Mouse (Mus musculus) adrenal gland, adult 18-20 months (tissue): ENCODE measurements around the gene Tmem222. TPM values are rescaled to one million over a fixed set of nuclear protein-coding genes. Genes with fewer than 3 reads are reported as not detected.

Experiments
- DNase-seq, 2 experiments: peaks; one replicate each; pipeline ENCODE4 v3.0.0; 2021 to 2022; ENCODE audit warnings: low spot score in 2 of 2
- long read RNA-seq, 2 experiments: library from polyadenylated mRNA; stranded (forward); transcript quantifications; one replicate each; pipeline ENCODE4 v2.0.0; 2021
- total RNA-seq, 2 experiments: library from RNA; stranded (reverse); gene quantifications; 1 replicate in 1 of 2; 2 replicates in 1 of 2; pipeline ENCODE4 v1.2.3; 2021

The Tmem222 gene
- 10 to 100 TPM; 55.5 to 61.6 TPM for total RNA-seq
- long read RNA-seq, experiment 1, transcript Tmem222-201 (6 exons, 1,484 nt) = major isoform, 44 of 50 reads
- long read RNA-seq, experiment 1, partial matches to known transcripts = 1 of 50 reads
- long read RNA-seq, experiment 1, other reads (novel, unspliced or antisense) = 2 of 50 reads
- long read RNA-seq, experiment 2, transcript Tmem222-201 (6 exons, 1,484 nt) = major isoform, 103 of 119 reads
- long read RNA-seq, experiment 2, partial matches to known transcripts = 5 of 119 reads
- long read RNA-seq, experiment 2, other reads (novel, unspliced or antisense) = 5 of 119 reads

DNA sequence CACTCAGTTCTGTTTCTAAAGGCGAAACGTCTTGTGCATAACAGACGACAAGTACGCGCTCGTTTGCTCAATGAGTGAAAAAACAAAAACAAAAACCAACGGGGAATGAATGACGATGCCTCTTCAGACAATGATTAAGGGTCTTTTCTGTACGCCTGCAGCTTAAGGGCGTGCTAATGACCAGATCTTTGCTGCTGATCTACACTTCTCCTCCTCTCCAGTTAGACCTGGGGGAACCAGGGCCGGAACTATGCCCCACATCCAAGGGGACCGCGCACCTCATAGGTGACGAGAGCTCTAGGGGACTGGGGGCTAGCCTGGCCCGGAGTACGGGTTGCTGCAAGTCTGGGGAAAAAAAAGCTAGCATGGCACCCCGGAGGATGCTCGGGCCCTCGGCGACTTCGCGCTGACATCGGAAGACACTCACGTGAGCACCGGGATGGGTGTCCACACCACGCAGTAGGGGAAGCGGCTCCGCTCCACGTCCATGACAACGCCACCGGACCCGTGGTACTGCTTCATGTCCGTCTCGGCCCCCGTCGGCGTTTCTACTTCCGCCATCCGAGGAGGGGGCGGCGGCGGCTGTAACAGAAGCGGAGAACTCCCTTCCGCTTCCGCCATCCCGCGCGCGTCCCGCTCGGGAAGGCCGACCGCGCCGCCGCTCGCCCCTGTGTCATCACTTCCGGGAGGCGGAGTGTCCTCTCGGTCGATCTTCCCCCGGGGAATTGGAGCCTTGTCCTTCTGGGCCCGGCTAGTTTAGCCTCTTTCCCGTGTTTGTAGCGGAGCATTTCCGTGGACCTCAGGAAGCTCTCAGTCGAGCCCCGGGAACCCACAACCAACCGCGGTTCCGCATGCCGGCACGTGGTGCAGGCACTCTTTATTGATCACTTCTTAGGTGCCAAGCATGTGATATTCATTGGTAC, at the start of gene Tmem222:
TSS of gene Tmem222 (minus strand) at position 689 of the 923 bp plus-strand sequence.
- DNase-seq = peak; percentile 94 to 96

DNA sequence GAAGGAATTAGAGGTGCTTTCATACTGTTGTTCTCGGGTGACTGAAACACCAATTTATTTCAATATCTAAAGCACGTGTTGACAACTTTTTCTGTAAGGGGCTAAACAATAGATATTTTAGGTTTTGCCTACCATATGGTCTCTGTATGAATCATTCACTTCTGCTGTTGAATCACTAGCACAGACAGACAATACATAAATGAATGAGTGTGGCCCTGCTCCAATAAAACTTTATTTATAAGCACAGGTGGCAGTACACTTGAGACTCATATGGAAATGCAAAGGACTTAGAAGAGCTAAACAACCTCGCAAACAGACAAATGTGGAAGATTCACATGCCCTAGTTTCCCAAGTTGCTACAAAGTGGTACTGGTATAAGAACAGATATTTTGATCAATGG, 42.1 kb upstream of the Tmem222 start:
- no peak for DNase-seq

DNA sequence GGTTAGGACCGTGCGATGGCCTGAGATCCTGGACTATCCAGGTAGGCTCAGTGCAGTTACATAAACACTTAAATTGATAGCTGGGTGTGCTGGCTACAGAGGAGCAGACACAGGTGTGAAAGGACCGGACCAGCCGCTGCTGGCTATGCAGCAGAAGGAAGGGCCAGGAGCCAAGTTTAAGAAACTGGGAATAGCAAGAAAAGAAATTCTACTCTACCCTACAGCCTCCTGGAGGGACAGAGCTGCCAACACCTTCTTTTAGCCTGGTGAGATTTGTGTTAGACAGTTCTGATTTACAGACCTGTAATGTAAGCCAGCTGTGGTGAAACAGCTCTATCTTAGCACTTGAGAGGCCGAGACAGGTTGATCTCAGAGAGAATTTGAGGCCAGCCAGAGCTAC, 38.4 kb upstream of the Tmem222 start:
- DNase-seq = no peak

DNA sequence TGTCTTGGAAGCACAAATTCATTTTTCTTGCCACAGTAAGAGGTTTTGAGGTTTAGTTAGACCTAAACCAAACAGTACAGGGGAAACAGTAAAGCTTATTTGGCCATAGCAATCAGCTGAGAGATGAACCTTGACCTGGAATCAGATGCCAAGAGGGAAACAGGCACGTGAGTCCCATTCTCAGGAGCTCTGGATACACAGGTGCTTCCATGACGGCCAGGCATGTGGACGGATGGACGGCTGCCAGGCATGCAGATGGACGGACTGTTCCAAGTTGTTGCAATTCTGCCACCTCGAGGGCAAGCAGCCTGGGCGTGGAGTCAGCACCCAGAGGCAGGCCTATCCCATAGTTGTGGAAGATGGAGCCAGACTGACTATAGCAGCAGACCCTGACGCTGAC, 37.3 kb upstream of the Tmem222 start:
- DNase-seq = no peak

DNA sequence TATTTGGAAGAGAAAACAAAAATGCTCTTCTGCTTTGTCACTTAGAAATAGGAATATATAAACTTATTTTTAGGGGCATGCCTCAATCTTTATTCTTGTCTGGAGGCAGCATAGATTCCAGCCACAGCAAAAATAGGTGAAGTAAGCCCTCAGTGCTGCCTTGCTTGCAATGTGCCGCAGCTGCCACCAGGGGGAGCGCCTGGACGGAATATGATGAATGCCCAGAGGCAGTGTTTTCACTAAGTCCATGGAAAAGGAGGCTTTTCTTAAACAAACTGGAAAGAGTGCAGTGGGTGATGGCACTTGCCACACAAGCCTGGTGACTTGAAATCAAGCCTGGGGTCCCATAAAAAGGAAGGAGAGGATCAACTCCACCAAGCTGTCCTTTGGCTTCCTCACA, 32.4 kb upstream of the Tmem222 start:
- DNase-seq = peak; percentile 89 to 94

DNA sequence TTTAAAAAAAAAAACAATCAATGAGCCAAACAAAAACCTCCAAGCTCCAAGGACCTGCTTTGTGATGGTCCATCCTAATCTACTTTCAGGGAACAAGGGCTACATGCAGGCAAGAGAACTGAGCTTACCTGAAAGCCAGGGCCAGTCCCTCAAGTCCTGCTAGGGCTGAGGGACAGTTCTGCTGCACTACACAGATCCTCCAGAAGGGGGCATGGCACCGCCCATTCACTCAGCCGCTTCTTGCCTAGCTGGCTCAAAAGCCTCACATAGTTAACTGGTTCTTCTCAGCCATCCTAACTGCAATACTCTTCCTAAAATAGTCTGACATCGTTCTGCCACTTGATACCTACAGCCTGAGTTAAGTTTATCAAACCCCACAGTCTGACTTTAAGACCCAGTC, 29.7 kb upstream of the Tmem222 start:
- peak; percentile 50 to 66 for DNase-seq

DNA sequence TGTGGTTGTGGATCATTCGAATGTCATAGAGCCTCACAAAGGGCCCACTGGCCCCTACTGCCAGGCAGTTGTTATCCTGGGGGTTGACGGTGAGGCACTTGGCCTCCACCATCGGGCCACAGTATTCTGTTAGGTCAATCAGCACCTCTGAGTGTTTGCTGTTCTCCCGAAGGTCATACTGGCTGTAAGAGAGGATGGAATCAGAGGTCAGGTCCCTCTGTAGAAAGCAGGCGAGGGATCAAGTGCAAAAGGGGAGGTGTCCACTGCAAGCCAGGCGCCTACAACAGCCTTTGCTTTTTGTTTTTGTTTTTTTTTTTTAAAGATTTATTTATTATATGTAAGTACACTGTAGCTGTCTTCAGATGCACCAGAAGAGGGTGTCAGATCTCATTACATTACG, 28.2 kb upstream of the Tmem222 start:
- no peak for DNase-seq

DNA sequence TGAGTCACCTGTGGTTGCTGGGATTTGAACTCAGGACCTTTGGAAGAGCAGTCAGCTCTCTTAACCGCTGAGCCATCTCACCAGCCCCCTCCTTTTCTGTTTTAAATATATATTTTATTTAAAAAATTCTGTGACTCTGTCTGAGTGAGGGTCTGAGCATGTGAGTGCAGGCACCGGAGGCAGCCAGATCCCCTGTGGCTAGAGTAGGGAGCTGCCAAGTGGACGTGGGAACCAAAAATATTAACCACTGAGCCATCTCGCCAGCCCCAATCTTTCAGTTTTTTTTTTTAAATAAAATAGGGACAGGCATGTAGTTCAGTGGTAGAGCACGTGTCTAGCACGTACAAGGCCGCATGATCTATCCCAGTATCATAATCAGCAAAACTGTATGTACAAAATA, 27.2 kb upstream of the Tmem222 start:
- DNase-seq = no peak

DNA sequence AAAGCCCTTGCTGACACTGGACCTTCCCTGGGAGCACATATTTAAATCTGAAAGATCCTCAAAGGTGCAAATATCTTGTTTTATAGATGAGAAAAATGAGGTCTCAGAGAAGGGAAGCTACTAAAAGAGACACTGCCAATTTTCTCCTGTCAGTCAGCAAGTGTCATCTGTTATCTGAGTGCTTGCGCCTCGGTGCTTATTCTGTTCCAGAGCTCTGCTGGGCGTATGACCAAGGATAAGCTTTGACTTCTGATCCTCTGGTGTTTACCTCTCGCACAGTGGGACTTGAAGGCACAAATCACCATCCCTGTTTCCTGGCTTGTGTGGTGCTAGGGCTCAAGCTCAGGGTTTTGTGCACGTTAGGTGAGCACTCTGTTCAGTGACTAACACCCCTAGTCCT, 25.1 kb upstream of the Tmem222 start:
- no peak for DNase-seq

DNA sequence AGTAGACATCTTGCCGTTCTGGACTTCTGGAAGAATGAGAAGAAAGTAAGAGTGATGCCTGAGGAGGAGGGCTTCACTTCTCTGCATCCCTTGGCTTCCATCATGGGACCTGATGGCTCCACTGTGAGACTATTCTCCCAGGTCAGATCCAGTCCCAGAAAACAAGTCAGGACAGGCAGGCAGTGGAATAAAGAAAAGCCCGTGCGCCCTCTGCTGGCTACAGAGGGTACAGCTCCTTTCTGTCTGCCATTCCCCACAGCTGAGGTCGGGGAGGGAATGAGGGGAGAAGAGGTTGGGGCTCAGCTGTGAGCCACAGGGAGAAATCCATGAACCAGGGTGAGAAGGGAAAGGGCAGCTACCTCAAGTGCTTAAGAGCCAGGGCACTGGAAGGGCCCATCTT, 24.2 kb upstream of the Tmem222 start:
- DNase-seq = peak; percentile 70 to 77

DNA sequence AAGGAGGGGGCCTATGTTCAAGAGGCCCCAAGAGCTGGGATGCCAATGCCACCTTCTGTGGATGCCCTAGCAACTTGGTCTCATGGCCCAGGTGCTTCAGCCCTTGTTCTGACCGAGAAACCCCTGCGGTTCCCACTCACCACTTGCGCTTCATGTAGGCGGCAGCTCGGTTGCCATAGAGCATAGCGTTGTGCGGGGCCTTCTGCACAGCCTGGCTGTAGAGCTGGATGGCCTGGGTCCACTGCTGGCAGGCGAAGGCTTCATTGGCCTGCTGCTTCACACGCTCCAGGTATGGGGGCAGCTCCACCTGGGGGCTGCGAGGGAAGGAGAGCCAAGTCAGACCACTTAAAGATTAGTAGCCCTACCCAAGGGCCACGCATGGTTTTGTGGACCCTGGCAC, 22.8 kb upstream of the Tmem222 start:
- no peak for DNase-seq

DNA sequence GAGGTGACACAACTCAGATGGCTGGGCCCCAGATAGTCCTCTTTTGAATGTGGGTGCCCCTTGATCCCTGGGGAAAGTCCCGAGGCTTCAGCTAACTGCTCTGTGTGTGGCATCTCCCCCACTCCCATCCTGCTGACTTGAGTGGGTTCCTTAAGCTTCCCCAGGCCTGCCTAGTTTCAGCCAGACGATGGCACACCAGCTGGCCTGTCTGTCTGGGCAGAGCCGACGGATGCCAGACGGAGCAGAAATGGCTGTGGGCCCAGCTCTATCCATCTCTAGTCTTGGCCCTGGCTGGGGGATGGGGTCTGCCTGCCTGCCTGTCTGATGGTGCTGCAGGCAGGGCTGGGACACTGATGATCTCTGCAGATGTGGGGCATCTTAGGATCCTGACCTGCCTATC, 22.1 kb upstream of the Tmem222 start:
- DNase-seq = no peak

DNA sequence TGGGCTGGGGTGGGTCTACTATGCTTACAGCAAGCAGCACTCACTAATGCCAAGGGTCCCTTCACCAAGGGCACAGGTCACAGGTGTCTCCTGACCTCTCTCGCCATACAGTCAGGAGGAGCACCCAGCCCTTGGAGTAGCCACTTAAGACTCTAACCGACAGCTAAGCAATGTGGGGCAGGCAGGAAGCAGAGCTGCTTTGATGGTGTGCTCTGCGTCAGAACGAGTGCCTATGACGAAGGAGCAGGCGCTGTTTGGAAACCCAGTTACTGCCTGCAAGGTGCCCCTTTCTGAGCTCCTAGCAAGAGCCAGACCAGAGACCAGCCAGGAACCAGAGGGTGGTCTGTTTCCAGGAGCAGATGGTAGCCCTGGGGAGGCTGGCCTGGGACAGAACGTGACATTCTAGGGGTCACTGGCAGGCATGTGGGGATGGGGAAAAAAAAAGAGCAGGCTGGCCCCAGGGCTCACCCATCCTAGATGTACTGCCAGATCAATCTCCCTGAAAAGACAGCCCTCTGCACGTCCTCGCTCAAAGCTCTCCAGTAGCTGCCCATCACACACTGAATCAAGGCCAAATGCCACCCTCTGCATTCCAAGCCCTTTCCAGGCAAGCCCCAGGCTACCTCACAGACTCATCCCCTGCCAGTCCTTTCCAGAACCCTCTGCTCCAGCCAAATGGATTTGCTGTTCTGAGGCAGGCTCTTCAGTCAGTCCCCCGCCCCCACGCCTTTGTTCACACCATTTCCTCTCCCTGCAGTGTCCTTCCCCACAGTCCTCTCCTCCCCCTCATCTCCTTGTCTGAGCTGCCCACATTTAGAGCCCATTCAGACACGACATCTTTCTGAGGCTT, 21.1 kb upstream of the Tmem222 start:
- DNase-seq = no peak

DNA sequence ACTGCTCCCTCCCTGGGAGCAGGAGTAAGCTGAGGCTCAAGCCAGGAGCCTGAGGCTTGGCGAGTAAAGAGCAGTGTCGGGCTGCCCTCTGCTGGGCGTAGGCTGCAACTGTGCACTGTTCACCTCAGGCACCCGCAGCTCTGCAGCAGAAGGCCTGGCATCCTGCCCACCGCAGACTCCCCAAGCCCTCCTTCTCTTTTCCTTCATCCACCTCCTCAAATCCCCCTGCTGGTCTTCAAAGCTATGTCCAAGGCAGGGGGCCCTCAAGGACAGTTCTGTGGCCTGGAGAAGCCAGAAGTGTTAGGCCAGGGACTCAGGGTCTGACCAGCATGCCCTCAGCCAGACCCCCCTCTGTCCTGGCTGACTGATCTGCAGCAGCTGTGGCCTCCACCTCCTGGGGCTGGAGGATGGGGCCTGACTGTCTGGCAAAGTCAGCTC, 20.2 kb upstream of the Tmem222 start:
- DNase-seq = peak; percentile 77 to 80

DNA sequence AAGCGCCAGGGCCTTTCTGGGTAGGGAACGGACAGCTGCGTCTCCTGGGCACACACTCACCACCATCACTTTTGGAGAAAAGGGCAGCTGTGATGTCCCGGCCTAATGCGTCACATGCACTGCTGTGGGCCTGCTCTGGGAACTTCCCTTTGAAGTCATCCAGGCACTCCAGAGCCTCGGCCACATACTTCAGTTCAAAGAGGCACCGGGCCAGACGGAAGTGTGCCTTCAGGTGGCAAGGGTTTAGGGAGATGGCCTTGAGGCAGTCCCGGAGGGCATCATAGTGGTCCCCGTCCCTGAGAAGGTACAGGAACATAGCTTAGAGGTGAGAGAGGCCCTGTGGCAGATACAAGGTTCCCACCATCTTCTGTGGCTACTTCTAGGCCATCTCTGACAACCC, 19.8 kb upstream of the Tmem222 start:
- peak in 1 of 2 experiments; percentile 19 for DNase-seq

DNA sequence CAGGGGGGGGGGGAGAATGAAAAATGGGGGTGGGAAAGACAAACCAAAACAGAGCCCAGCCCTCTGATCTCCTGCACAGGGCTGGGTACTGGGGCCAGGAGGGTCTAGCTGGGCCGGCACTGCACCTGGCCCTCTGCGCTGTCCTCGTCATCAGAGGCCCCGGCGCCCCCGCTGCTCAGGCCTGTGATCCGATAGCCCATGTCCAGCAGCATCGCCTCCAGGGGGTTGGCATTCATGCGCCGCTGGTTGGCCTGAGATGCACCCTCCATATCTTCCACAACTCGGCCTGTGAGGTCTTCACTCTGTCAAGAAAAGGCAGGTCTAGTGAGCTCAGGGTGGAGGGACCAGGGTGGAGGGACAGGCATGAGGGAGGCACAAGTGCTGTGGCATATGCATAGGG, 16.5 kb upstream of the Tmem222 start:
- DNase-seq = no peak

DNA sequence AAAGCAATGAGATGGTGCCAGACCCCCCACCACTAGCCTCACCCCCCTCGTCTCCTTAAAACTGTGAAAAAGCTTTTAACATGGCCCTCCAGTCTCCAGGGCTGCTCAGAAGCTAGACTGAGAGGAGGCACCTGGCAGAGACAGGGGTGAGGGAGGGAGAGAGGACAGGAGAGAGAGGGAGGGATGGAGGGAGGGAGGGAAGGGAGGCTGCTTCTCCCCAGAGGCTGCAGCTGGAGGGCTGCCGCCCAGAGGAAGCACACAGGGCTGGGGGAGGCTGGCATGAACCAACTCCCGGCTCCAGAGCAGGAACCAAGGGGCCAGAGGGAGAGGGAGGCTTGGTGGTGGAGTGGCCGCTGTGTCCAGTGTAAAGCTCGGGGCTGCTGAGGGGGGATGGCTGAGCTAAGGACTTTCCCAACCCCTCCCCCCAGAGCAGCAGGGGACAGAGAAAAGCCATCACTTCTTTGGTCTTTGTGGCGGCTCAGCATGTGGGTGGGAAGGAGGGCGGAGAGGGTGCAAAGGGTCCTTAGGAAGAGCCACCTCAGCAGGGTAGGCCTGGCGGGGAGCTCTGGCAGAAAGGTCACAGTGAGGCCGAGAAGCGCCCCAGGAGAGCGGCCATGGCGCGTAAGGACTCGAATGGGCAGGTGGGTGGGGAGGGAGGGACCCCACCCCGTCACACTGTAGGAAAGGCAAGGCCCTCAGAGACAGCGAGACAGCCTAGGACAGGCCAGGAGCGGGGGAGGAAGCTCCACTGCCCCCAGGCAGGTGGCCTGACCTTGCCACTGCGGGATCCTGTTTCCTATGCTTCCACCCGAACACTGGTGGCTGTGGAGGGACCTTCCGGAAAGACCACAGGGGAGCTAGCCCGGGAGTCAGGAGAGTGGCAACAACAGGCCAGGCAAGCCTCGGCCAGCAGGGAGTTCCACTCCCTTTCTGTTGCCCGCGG, 15.6 kb upstream of the Tmem222 start:
- DNase-seq = no peak

DNA sequence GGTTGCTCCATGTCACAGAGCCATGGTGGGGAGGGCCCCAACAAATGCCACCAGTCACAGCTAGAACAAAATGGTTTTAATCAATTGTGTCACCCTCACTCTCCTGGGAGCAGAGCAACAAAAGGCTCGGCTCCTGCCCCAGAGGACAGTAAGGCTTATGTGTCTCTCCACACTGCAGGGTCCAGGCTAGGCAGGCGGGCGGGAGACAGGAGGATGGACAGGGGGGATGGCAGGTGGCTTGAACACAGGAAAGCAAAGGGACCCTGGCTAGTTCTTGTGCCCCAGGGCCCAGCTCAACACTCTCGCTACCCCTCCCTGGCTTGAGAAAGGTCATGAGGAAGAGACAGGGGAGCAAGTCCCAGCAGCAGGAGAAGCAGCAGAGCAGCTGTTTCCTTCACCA, 14.8 kb upstream of the Tmem222 start:
- DNase-seq = no peak

DNA sequence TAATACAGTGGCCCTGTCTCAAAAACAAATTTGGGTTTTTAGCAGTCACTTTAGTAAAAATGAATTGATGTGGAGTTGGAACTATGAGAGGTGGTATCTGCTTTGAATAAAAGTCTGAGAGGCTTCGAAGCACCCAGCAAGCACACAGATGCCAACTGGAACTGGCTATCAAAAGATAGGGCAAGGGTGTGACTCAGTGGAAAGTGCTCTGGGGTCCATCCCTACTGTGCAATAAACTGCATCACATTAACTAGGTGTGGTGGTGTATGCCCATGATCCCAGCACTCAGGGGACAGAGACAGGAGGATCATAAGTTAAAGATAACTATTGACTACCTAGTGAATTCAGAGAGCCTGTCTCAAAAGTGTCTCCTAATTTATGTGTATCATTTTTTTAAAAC, 13.7 kb upstream of the Tmem222 start:
- DNase-seq = no peak

DNA sequence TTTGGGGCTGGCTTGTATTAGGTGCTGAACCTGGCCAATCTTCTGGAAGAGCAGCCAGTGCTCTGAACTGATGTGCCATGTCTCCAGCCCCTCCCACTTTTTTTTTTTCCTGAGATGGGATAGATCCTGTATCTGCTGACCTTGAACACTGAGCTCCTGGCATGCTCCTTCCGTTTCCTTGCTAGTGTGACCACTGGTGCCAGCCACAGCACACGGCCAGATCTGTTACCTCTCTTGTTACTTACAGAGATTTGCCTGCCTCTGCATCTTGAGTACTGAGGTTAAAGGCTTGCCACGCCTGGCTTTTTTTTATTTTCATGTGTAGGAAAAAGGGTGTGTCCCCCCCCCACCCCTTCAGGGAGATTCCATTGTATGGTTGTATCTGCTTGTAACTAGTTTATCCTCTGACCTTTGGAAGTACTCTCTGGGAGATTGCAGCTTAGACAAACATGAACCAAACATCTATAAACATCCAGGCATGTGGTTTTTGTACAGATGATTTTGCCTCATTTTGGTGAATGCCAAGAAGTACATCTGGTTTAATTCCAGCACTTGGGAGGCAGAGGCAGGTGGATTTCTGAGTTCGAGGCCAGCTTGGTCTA, 9.0 kb upstream of the Tmem222 start:
- no peak for DNase-seq
